Mouse (Mus musculus) midbrain, embryonic 12.5 days (tissue): ENCODE results near the gene 4930407I10Rik. TPM values are rescaled to one million over a fixed set of nuclear protein-coding genes. Genes with fewer than 3 reads are reported as not detected.

Experiments used
- ATAC-seq: fragments of 200-750 bp; cut with Nextera tagmentation; 2 replicates; pipeline ENCODE4 v1.8.0; 2017; ENCODE audit warnings: low read depth, moderate TSS enrichment, moderate library complexity; ENCODE audit not compliant: low FRiP score
- H3K27ac ChIP-seq: fragments of 300-500 bp; sonication (generic); replicated peaks from 2 replicates; pipeline ENCODE4 v1.5.1; 2016; ENCODE audit warnings: mild to moderate bottlenecking
- H3K27me3 ChIP-seq: fragments of 300-500 bp; sonication (generic); 2 replicates; pipeline ENCODE4 v1.6.1; 2016; ENCODE audit warnings: mild to moderate bottlenecking
- H3K36me3 ChIP-seq: fragments of 300-500 bp; sonication (generic); 2 replicates; pipeline ENCODE4 v1.6.1; 2016
- H3K4me1 ChIP-seq: fragments of 300-500 bp; sonication (generic); 2 replicates; pipeline ENCODE4 v1.6.1; 2016
- H3K4me2 ChIP-seq: fragments of 300-500 bp; sonication (generic); replicated peaks from 2 replicates; pipeline ENCODE4 v1.6.1; 2016; ENCODE audit warnings: mild to moderate bottlenecking, moderate library complexity
- H3K4me3 ChIP-seq: fragments of 300-500 bp; sonication (generic); 2 replicates; pipeline ENCODE4 v1.5.1; 2016; ENCODE audit warnings: mild to moderate bottlenecking
- H3K9ac ChIP-seq: fragments of 300-500 bp; sonication (generic); replicated peaks from 2 replicates; pipeline ENCODE4 v1.6.1; 2016; ENCODE audit warnings: mild to moderate bottlenecking, moderate library complexity
- H3K9me3 ChIP-seq: fragments of 300-500 bp; sonication (generic); 2 replicates; pipeline ENCODE4 v1.6.1; 2016; ENCODE audit warnings: mild to moderate bottlenecking
- WGBS: fragments of 180-500 bp; shearing (Covaris S2); methylation state at CpG from one replicate; pipeline ENCODE4 v1.1.7; 2016; 5-methylcytosine and 5-hydroxymethylcytosine counted together
- polyA plus RNA-seq: library from polyadenylated mRNA; unstranded; fragments of >200 nt; fragmentation: Nextera tagmentation; extraction: Ambion mirVana; gene quantifications from 2 replicates; pipeline ENCODE4 v1.2.1, GENCODE M21; 2016

4930407I10Rik gene
- not detected in 2 replicates for polyA plus RNA-seq

- Histone ChIP-seq H3K27me3 (peaks cover 28% of the 10 kb centered on the region; the same call in 1 of the 2 replicates), H3K36me3 (no peaks in the 10 kb centered on the region), H3K4me1 (no peaks in the 10 kb centered on the region), H3K27ac (no peak within 1 kb of the TSS), H3K4me3 (no peak within 1 kb of the TSS), H3K9ac (no peak within 1 kb of the TSS), H3K9me3 (no peaks in the 10 kb centered on the region), H3K4me2 (no peak within 1 kb of the TSS)
- WGBS = 79% methylated on average over 1 of the region's 1 CpGs
- no peak for ATAC-seq
Observed at GRCm38 (mm10) chr15:82058719-82059201, at the start of gene 4930407I10Rik. TSS of gene 4930407I10Rik (plus strand) at chr15:82059151.

DNA sequence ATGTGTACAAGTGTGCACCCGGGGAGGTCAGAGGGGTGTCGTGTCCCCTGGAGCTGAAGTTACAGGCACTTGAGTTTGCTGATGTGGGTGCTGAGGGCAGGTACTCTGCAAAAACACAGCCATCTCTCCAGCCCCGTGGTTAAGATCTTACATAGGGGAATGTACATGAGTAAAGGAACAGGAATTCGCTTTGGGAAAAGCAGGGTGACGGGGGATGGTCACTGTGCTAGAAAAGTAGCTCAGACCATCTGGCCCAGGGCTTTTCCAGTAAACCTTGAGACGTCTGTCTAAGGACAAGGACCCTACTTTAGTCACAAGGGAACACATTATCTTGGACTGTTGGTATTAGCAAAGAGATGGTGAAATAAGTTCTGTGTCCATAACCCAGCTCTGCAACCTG, 47.0 kb upstream of the 4930407I10Rik start:
- no peaks in the 10 kb centered on the region for H3K27me3 ChIP-seq
- peaks cover 17% of the 10 kb centered on the region for H3K4me1 ChIP-seq
- no peaks in the 10 kb centered on the region for H3K9me3 ChIP-seq
- no peaks in the 10 kb centered on the region for H3K36me3 ChIP-seq
- ATAC-seq = no peak
- H3K27ac ChIP-seq = no peak overlapping the region
- no peak overlapping the region for H3K4me3 ChIP-seq
- no peak overlapping the region for H3K9ac ChIP-seq
- H3K4me2 ChIP-seq = no peak overlapping the region
- 94% methylated on average over 6 of the region's 6 CpGs for WGBS

DNA sequence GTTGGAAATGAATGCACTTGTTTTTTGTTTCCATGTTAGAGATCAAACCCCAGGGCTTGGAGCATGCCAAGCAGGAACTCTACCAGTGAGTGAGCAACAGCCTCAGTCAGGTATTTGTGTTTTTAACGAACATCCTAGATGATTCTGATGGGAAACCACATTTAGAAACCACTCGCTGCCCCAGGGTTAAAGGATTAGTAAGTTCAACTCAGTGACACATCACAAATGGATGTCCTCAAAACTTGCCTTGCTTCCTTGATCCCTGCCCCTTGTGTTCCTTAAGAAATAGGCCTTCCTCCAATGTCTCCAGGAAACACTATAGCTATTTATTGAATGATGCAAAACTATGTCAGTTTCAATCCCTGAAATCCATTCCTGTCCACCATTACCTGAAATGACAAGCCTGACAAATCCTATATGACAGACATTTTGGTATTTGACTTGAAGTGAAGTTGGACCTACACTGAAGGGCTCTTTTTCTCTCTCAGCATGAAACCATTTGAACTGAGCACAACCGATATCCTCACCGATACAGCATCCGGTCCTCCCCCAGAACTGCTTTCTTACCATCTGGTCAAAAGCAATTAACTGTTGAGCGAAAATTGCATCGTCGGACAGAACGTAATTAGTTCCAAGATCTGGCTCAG, 44.1 kb upstream of the 4930407I10Rik start:
- H3K27me3 ChIP-seq = no peaks in the 10 kb centered on the region
- H3K4me2 ChIP-seq = peak overlapping the region; percentile 96
- WGBS = 20% methylated on average over 9 of the region's 9 CpGs
- ATAC-seq = no peak
- peaks cover 10% of the 10 kb centered on the region for H3K36me3 ChIP-seq
- H3K4me3 ChIP-seq = peak overlapping the region; percentile 96
- H3K4me1 ChIP-seq = peaks cover 19% of the 10 kb centered on the region
- peak overlapping the region; percentile 90 for H3K9ac ChIP-seq
- no peaks in the 10 kb centered on the region for H3K9me3 ChIP-seq
- no peak overlapping the region for H3K27ac ChIP-seq

GRCm38 (mm10) chr15:82015392-82016100, 43.4 kb upstream of the 4930407I10Rik start:
- Histone ChIP-seq H3K4me1 (peaks cover 19% of the 10 kb centered on the region), H3K36me3 (peaks cover 13% of the 10 kb centered on the region), H3K4me2 (peak overlapping the region; percentile 96), H3K9ac (peak overlapping the region; percentile 90), H3K27me3 (no peaks in the 10 kb centered on the region), H3K4me3 (peak overlapping the region; percentile 96), H3K9me3 (no peaks in the 10 kb centered on the region), H3K27ac (peak overlapping the region; percentile 81)
- WGBS = under 1% methylated on average over 37 of the region's 39 CpGs
- ATAC-seq = no peak; the same call in 1 of the 2 replicates

DNA sequence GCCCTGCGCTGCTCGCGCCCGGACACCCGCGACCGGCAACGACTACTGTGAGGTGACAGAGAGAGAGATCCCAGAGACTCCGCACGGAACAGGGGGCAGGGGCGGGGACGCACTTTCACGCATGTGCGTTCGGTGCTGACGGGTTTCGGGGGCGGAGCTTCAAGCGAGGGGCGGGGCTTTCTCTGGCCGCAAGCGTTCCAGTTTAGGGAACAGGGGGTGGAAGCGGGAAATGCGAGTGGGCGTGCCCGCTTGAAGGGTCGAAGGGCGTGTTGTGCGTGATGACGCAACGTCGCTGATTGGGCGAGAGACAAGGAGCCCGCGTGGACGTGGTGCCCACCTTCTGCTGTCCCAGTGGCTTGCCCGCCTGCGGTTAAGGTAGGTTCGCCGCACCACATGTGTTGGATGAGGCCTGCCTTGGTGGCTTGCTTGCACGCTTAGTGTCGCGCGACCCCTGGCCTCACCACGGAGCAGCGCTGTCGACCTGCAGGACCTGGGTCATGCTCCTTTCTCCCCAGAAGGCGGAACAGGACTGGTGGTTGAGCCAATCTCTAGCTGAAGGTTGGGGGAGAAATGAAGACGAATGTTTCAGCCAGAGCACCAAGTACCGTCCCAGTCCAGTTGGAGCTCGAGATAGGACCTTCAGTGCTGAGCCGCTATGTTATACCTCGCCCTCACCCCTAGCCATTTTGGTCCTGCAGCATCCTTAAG, 42.7 kb upstream of the 4930407I10Rik start:
- Histone ChIP-seq H3K27ac (peak overlapping the region; percentile 81), H3K4me2 (peak overlapping the region; percentile 96), H3K4me1 (peaks cover 19% of the 10 kb centered on the region), H3K36me3 (peaks cover 15% of the 10 kb centered on the region), H3K9ac (peak overlapping the region; percentile 90), H3K27me3 (no peaks in the 10 kb centered on the region), H3K4me3 (peak overlapping the region; percentile 96), H3K9me3 (no peaks in the 10 kb centered on the region)
- under 1% methylated on average over 52 of the region's 53 CpGs for WGBS
- peak; percentile 96 for ATAC-seq

DNA sequence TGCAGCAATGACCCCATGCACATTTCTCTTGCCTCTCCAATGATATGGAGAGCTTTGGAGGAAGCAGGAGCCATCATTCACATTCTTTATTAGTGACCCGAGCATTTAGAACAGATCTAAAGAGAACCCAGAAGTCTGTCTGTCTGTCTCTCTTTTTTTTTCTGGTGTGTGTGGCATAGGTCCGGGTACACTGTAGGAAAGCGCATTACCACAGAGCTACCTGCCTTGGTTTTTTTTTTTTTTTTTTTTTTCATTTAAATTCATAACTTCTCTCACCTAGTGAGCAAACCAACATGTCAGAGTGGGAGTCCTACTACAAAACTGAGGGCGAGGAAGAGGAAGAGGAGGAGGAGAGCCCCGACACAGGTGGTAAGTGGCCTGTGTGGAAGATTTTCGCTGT, 42.1 kb upstream of the 4930407I10Rik start:
- peak overlapping the region; percentile 71 for H3K27ac ChIP-seq
- H3K9me3 ChIP-seq = no peaks in the 10 kb centered on the region
- ATAC-seq = no peak
- H3K9ac ChIP-seq = peak overlapping the region; percentile 62
- H3K4me2 ChIP-seq = peak overlapping the region; percentile 96
- H3K36me3 ChIP-seq = peaks cover 20% of the 10 kb centered on the region
- H3K4me1 ChIP-seq = peaks cover 19% of the 10 kb centered on the region
- WGBS = 29% methylated on average over 6 of the region's 6 CpGs
- no peaks in the 10 kb centered on the region for H3K27me3 ChIP-seq
- H3K4me3 ChIP-seq = peak overlapping the region; percentile 96

DNA sequence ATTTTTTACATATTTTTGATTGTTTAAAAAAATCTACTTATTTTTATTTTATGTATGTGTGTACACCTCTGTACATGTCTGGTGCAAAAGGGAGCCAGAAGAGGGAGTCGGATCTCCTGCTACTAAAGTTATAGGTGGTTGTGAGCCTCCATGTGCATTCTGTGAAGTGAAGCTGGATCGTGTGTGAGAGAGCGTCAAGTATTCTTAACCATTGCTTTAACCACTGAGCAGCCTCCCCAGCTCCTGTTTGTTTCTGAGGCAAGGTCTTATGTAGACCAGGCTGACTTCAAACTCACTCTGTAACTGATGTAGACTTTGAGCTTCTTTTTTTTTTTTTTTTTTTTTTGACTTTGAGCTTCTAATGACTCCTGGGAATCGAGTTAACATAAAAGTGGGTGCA, 41.5 kb upstream of the 4930407I10Rik start:
- no peak overlapping the region for H3K4me2 ChIP-seq
- H3K4me3 ChIP-seq = no peak overlapping the region
- H3K27ac ChIP-seq = no peak overlapping the region
- peaks cover 26% of the 10 kb centered on the region for H3K36me3 ChIP-seq
- no peak overlapping the region for H3K9ac ChIP-seq
- peaks cover 19% of the 10 kb centered on the region for H3K4me1 ChIP-seq
- no peak for ATAC-seq
- 77% methylated on average over 4 of the region's 4 CpGs for WGBS
- H3K27me3 ChIP-seq = no peaks in the 10 kb centered on the region
- no peaks in the 10 kb centered on the region for H3K9me3 ChIP-seq

GRCm38 (mm10) chr15:82019288-82019687, 39.7 kb upstream of the 4930407I10Rik start:
- no peak for ATAC-seq
- Histone ChIP-seq H3K9ac (no peak overlapping the region), H3K4me2 (no peak overlapping the region), H3K36me3 (peaks cover 44% of the 10 kb centered on the region), H3K27me3 (no peaks in the 10 kb centered on the region), H3K9me3 (no peaks in the 10 kb centered on the region), H3K27ac (no peak overlapping the region), H3K4me3 (no peak overlapping the region), H3K4me1 (peaks cover 16% of the 10 kb centered on the region)
- WGBS = 85% methylated on average over 3 of the region's 3 CpGs

DNA sequence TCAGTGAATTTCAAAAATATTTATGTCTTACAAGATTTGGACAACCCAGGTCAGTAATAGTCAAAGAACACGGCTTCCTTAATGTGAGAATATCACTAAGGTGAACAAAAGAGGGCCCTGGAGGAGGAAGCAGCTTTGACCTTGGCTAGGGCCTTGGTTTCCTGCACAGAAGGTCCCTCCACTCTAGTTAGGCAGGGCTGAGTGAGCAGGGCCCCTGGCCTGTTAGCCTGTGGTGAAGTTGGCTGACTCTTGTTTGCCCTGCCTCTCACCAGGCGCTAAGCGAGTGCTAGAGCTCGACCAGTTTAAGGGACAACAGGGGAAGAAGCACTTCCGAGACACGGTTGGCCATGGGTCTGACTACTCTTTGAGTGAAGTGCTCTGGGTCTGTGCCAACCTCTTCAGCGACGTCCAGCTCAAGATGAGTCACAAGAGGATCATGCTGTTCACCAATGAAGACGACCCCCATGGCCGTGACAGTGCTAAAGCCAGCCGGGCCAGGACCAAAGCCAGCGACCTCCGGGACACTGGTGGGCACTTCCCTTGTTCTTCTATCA, 36.3 kb upstream of the 4930407I10Rik start:
- Histone ChIP-seq H3K9ac (no peak overlapping the region), H3K27ac (no peak overlapping the region), H3K4me3 (no peak overlapping the region), H3K9me3 (no peaks in the 10 kb centered on the region), H3K36me3 (peaks cover 77% of the 10 kb centered on the region), H3K4me2 (no peak overlapping the region), H3K4me1 (no peaks in the 10 kb centered on the region), H3K27me3 (no peaks in the 10 kb centered on the region)
- no peak for ATAC-seq
- WGBS = 91% methylated on average over 13 of the region's 13 CpGs

DNA sequence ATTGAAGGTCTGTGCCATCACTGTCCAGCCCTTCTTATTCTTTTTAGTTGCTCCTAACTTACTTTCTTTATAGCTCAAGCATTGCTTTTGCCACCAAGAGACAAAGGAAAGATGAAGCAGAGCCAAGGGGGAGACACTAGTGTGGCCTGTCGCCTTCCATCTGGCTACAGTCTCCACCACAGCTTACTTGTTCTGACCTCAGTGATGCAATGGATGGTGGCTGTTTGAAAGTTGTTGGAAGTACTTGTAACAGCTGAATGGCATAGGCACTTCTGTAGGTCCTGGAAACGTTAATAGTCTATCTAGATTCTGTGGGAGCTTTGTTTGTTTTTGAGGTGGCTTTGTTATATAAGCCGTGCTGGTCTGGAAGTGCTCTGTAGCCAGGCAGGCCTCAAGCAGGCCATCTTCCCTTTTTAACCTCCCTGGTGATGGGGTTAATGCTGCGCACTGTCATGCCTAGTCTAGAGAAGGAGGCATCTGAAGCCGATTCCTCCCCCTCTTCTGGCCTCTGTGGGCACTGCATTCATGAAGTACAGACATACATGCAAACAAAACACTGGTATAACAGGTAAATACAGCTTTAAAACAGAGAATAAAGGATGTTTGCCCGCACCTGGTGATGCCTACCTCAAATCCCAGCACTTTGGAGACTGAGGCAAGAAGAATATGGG, 34.9 kb upstream of the 4930407I10Rik start:
- Histone ChIP-seq H3K36me3 (peaks cover 90% of the 10 kb centered on the region), H3K27me3 (no peaks in the 10 kb centered on the region), H3K27ac (no peak overlapping the region), H3K9ac (no peak overlapping the region), H3K4me3 (no peak overlapping the region), H3K4me2 (no peak overlapping the region), H3K4me1 (no peaks in the 10 kb centered on the region), H3K9me3 (no peaks in the 10 kb centered on the region)
- WGBS = 91% methylated on average over 6 of the region's 6 CpGs
- no peak for ATAC-seq

GRCm38 (mm10) chr15:82027276-82027675, 31.7 kb upstream of the 4930407I10Rik start:
- 94% methylated on average over 7 of the region's 7 CpGs for WGBS

More at GRCm38 (mm10) chr15:82027276-82027675, 31.7 kb upstream of the 4930407I10Rik start:
- Histone ChIP-seq H3K36me3 (peaks cover 98% of the 10 kb centered on the region), H3K4me1 (no peaks in the 10 kb centered on the region), H3K9me3 (no peaks in the 10 kb centered on the region), H3K27me3 (no peaks in the 10 kb centered on the region), H3K9ac (no peak overlapping the region), H3K4me3 (no peak overlapping the region), H3K27ac (no peak overlapping the region), H3K4me2 (no peak overlapping the region)
- ATAC-seq = no peak
